Mouse (Mus musculus) c-Kit-positive CD71-positive TER-119-negative erythroid progenitor cells, embryonic 14.5 days (primary cell): ENCODE results near the gene Ipcef1.

Experiments used
- DNase-seq: peaks from one replicate; pipeline ENCODE4 v3.0.0-alpha.2; 2013; ENCODE audit warnings: low read depth

Ipcef1 gene

GRCm38 (mm10) chr10:7052315-7053017 lies at the start of gene Ipcef1:
TSS of gene Ipcef1 (minus strand) at chr10:7052478.
- no peak for DNase-seq

GRCm38 (mm10) chr10:7077971-7078370 lies 25.7 kb upstream of the Ipcef1 start:
- DNase-seq = no peak

- DNase-seq = no peak
These were observed 25.1 kb upstream of the Ipcef1 start for GRCm38 (mm10) chr10:7077389-7077808.

- no peak for DNase-seq
These were observed 24.5 kb upstream of the Ipcef1 start for GRCm38 (mm10) chr10:7076662-7077211.

GRCm38 (mm10) chr10:7076201-7076600 lies 23.9 kb upstream of the Ipcef1 start:
- DNase-seq = peak; percentile 5

GRCm38 (mm10) chr10:7075661-7076060 lies 23.4 kb upstream of the Ipcef1 start:
- DNase-seq = no peak

- no peak for DNase-seq
These were observed 22.0 kb upstream of the Ipcef1 start for GRCm38 (mm10) chr10:7074231-7074630.

- no peak for DNase-seq
These were observed 18.6 kb upstream of the Ipcef1 start for GRCm38 (mm10) chr10:7070924-7071323.

- no peak for DNase-seq
These were observed 18.0 kb upstream of the Ipcef1 start for GRCm38 (mm10) chr10:7070100-7070835.

GRCm38 (mm10) chr10:7069090-7069489 lies 16.8 kb upstream of the Ipcef1 start:
- no peak for DNase-seq

- DNase-seq = peak; percentile 15
These were observed 16.3 kb upstream of the Ipcef1 start for GRCm38 (mm10) chr10:7068608-7069007.

GRCm38 (mm10) chr10:7063752-7064457 lies 11.6 kb upstream of the Ipcef1 start:
- no peak for DNase-seq

- no peak for DNase-seq
These were observed 10.7 kb upstream of the Ipcef1 start for GRCm38 (mm10) chr10:7062993-7063392.

GRCm38 (mm10) chr10:7060326-7060725 lies 8.0 kb upstream of the Ipcef1 start:
- DNase-seq = no peak

- DNase-seq = no peak
These were observed 5.3 kb upstream of the Ipcef1 start for GRCm38 (mm10) chr10:7057546-7057945.

- no peak for DNase-seq
These were observed 2.4 kb upstream of the Ipcef1 start for GRCm38 (mm10) chr10:7054560-7055205.

- DNase-seq = no peak
These were observed 2.4 kb downstream of the Ipcef1 start for GRCm38 (mm10) chr10:7049901-7050300.

- DNase-seq = no peak
These were observed 4.4 kb downstream of the Ipcef1 start for GRCm38 (mm10) chr10:7047919-7048291.

- DNase-seq = no peak
These were observed 4.9 kb downstream of the Ipcef1 start for GRCm38 (mm10) chr10:7047288-7047918.

- no peak for DNase-seq
These were observed 8.4 kb downstream of the Ipcef1 start for GRCm38 (mm10) chr10:7043896-7044295.

GRCm38 (mm10) chr10:7041032-7041431 lies 11.2 kb downstream of the Ipcef1 start:
- DNase-seq = no peak

GRCm38 (mm10) chr10:7037194-7037593 lies 15.1 kb downstream of the Ipcef1 start:
- no peak for DNase-seq
